Mouse (Mus musculus) midbrain, embryonic 16.5 days (tissue): ENCODE results near the gene Irf7. TPM values are rescaled to one million over a fixed set of nuclear protein-coding genes. Genes with fewer than 3 reads are reported as not detected.

Experiments
- ATAC-seq: fragments of 200-750 bp; cut with Nextera tagmentation; 2 replicates; pipeline ENCODE4 v1.8.0; 2017; ENCODE audit warnings: moderate TSS enrichment
- H3K27ac ChIP-seq: fragments of 300-500 bp; sonication (generic); 2 replicates; pipeline ENCODE4 v1.5.1; 2014; ENCODE audit warnings: mild to moderate bottlenecking, low read length, mixed read lengths
- H3K27me3 ChIP-seq: fragments of 300-500 bp; sonication (generic); 2 replicates; pipeline ENCODE4 v1.6.1; 2014; ENCODE audit warnings: low read depth, low read length, mixed read lengths; ENCODE audit not compliant: control insufficient read depth, insufficient read depth
- H3K36me3 ChIP-seq: fragments of 300-500 bp; sonication (generic); 2 replicates; pipeline ENCODE4 v1.6.1; 2014; ENCODE audit warnings: mild to moderate bottlenecking, low read length, moderate library complexity, mixed read lengths; ENCODE audit not compliant: control insufficient read depth, insufficient read depth
- H3K4me1 ChIP-seq: fragments of 300-500 bp; sonication (generic); 2 replicates; pipeline ENCODE4 v1.6.1; 2014; ENCODE audit warnings: mild to moderate bottlenecking, low read length, mixed read lengths; ENCODE audit not compliant: control insufficient read depth, insufficient read depth
- H3K4me2 ChIP-seq: fragments of 300-500 bp; sonication (generic); 2 replicates; pipeline ENCODE4 v1.6.1; 2014; ENCODE audit warnings: mild to moderate bottlenecking, low read length, mixed read lengths
- H3K4me3 ChIP-seq: fragments of 300-500 bp; sonication (generic); 2 replicates; pipeline ENCODE4 v1.5.1; 2014; ENCODE audit warnings: low read depth, mild to moderate bottlenecking, low read length, moderate library complexity, mixed read lengths
- H3K9ac ChIP-seq: fragments of 300-500 bp; sonication (generic); 2 replicates; pipeline ENCODE4 v1.6.1; 2014; ENCODE audit warnings: low read depth, low read length, mixed read lengths
- H3K9me3 ChIP-seq: fragments of 300-500 bp; sonication (generic); replicated peaks from 2 replicates; pipeline ENCODE4 v1.6.1; 2014; ENCODE audit warnings: mild to moderate bottlenecking, low read length, mixed read lengths; ENCODE audit not compliant: control insufficient read depth, poor library complexity, severe bottlenecking
- WGBS: fragments of 180-500 bp; shearing (Covaris S2); extraction: QIAGEN DNeasy Blood & Tissue Kit; methylation state at CpG from one replicate; pipeline ENCODE4 v1.1.7; 2014; 5-methylcytosine and 5-hydroxymethylcytosine counted together
- polyA plus RNA-seq: library from polyadenylated mRNA; unstranded; fragments of >200 nt; fragmentation: Nextera tagmentation; extraction: Ambion mirVana; gene quantifications from 2 replicates; pipeline ENCODE4 v1.2.1, GENCODE M21; 2015

The Irf7 gene
- polyA plus RNA-seq, 1 experiment from 2014 or later = 1.4 TPM

DNA sequence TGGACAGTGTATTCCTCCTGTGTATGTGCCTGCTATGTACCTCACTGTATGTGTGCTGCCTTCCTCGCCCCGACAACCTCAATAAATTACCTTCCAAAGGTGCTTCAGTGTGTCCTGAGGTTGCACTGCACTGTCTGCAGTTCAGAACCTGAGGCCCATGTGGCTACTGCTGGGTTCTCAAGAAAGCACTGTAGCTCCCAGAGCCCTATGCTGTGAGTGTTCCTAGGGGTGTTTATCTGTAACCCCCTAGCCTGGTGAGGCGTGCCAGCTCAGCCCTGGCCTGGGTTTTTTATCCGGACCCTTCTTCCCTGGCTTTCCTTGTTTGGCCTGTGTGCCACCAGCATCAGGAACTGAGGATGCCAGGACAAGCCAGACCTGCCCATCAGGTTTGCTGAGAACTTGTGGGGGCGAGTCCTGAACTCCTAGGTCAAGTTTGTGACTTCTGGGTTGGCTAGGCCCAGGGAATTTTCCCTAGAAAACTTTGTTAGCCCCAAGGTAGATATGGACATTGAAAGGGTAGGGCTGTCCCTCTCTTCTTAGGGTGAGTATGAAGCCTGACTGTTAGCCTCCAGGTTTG, 47.6 kb downstream of the Irf7 start:
- Histone ChIP-seq H3K27me3 (no peaks in the 10 kb centered on the region), H3K4me1 (peaks cover 23% of the 10 kb centered on the region), H3K27ac (no peak overlapping the region), H3K9ac (no peak overlapping the region), H3K9me3 (no peaks in the 10 kb centered on the region), H3K4me3 (no peak overlapping the region), H3K4me2 (no peak overlapping the region), H3K36me3 (no peaks in the 10 kb centered on the region; the same call in 1 of the 2 replicates)
- WGBS = 94% methylated on average over 5 of the region's 5 CpGs
- no peak for ATAC-seq

DNA sequence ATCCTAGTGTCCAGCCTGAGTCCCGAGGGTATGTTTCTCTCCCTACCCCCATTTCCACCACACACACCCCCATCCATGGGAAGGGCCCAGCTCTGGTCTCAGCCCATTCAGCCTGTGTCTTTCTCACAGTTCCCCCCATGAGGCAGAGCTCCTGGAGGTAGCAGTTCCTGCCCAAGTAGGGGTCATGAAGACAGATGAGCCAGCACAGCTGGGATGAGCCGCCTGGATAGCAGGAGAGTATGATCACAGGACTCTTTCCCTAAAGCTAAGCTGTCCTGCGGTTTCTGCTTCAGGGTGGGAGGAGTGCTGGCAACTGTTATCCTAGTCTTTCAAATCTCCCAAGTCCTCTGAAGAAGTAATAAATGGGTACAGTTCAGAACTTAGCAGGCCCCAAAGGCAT, 48.1 kb downstream of the Irf7 start:
- Histone ChIP-seq H3K4me3 (no peak overlapping the region), H3K27ac (no peak overlapping the region), H3K9me3 (no peaks in the 10 kb centered on the region), H3K4me2 (no peak overlapping the region), H3K9ac (no peak overlapping the region), H3K27me3 (no peaks in the 10 kb centered on the region), H3K36me3 (no peaks in the 10 kb centered on the region; the same call in 1 of the 2 replicates), H3K4me1 (peaks cover 23% of the 10 kb centered on the region)
- 81% methylated on average over 3 of the region's 3 CpGs for WGBS
- ATAC-seq = no peak

DNA sequence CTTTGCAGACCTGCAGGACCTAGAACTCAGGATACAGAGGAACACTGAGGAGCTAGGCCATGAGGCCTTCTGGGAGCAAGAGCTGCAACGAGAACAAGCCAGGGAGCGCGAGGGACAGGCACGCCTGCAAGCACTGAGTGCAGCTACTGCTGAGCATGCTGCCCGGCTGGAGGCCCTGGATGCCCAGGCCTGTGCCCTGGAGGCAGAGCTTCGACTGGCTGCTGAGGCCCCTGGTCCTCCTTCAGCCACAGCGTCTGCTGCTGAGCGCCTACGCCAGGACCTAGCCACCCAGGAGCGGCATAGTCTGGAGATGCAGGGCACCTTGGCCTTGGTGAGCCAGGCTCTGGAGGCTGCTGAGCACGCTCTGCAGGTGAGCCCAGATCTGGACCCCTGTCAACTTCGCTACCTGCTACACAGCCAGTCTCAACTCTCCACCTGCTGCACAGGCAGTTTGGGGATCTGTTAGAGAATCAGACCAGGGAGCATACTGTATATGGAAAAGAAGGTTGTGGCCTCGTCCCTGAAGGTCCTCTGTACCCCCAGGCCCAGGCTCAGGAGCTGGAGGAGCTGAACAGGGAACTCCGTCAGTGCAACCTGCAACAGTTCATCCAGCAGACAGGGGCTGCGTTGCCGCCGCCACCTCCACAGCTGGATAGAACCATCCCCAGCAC, 48.8 kb downstream of the Irf7 start:
- no peak overlapping the region for H3K9ac ChIP-seq
- H3K4me3 ChIP-seq = no peak overlapping the region
- ATAC-seq = no peak
- H3K4me1 ChIP-seq = peaks cover 20% of the 10 kb centered on the region
- no peak overlapping the region for H3K4me2 ChIP-seq
- WGBS = 91% methylated on average over 17 of the region's 17 CpGs
- H3K27me3 ChIP-seq = no peaks in the 10 kb centered on the region
- H3K9me3 ChIP-seq = no peaks in the 10 kb centered on the region
- H3K36me3 ChIP-seq = no peaks in the 10 kb centered on the region; the same call in 1 of the 2 replicates
- H3K27ac ChIP-seq = no peak overlapping the region

DNA sequence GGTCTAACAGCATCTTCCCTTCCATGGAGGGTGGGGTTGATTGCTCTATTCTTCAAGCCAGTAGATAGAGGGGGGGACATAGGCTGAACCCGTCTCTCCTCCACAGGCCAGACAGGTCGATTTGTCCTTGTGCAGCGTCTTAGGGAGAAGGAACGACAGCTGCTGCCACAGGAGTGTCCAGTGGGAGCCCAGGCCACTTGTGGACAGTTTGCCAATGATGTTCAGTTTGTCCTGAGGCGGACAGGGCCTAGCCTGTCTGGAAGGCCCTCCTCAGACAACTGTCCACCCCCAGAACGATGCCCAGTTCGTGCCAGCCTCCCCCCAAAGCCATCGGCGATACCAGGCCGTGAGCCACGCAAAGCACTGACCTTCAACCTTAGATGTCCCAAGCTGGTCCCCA, 49.4 kb downstream of the Irf7 start:
- H3K4me1 ChIP-seq = peaks cover 14% of the 10 kb centered on the region
- no peaks in the 10 kb centered on the region for H3K27me3 ChIP-seq
- H3K27ac ChIP-seq = no peak overlapping the region
- peak overlapping the region; percentile 87 for H3K4me2 ChIP-seq
- 89% methylated on average over 11 of the region's 11 CpGs for WGBS
- no peak for ATAC-seq
- no peak overlapping the region for H3K4me3 ChIP-seq
- H3K9me3 ChIP-seq = no peaks in the 10 kb centered on the region
- no peaks in the 10 kb centered on the region; the same call in 1 of the 2 replicates for H3K36me3 ChIP-seq
- H3K9ac ChIP-seq = no peak overlapping the region

DNA sequence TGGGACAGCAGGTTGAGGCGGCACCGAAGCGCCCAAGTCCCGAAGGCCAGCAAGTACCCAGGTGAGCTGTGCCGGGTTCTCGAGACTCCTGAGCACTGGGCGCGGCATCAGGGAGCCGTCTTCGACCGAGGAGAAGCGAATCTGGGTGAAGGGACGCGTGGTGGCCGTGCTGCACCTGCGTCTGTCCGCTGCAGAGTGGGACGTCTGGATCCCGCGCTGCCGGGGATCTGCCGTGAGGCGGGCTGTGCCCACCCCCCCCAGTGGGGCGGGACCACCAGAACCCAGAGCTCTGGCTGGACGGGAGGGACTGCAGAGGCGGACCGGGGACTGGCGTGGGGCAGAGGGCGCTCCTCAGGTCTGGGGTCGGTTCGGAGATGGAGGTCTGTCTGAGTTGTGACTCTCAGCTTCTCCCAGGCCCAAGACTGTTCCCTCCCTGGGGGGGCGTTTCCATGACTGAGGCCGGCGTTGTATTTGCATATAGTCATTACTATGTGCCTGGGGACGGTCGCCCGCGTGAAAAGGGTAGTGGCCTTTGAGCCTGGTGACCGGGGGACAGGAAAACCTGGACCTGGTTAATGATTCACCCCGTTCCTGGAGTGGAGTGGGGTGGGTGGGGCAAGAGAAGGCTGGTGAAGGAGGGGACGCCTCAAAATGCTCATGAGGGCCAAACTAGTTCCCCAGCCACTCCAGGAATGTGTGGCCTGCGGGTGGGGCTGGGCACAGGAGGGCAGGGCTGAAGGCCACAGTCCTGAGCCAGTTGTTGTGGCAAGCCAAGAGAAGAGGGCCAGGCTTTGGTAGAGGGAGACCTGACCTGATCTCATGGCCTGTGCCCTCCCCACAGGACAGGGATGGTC, 50.2 kb downstream of the Irf7 start:
- Histone ChIP-seq H3K27me3 (no peaks in the 10 kb centered on the region), H3K4me3 (peak overlapping the region; percentile 62), H3K9me3 (no peaks in the 10 kb centered on the region), H3K36me3 (no peaks in the 10 kb centered on the region; the same call in 1 of the 2 replicates), H3K27ac (peak overlapping the region; percentile 30; the same call in 1 of the 2 replicates), H3K4me1 (peaks cover 11% of the 10 kb centered on the region), H3K9ac (peak overlapping the region; percentile 71), H3K4me2 (peak overlapping the region; percentile 87)
- ATAC-seq = peak; percentile 54
- WGBS = under 1% methylated on average over 41 of the region's 42 CpGs

DNA sequence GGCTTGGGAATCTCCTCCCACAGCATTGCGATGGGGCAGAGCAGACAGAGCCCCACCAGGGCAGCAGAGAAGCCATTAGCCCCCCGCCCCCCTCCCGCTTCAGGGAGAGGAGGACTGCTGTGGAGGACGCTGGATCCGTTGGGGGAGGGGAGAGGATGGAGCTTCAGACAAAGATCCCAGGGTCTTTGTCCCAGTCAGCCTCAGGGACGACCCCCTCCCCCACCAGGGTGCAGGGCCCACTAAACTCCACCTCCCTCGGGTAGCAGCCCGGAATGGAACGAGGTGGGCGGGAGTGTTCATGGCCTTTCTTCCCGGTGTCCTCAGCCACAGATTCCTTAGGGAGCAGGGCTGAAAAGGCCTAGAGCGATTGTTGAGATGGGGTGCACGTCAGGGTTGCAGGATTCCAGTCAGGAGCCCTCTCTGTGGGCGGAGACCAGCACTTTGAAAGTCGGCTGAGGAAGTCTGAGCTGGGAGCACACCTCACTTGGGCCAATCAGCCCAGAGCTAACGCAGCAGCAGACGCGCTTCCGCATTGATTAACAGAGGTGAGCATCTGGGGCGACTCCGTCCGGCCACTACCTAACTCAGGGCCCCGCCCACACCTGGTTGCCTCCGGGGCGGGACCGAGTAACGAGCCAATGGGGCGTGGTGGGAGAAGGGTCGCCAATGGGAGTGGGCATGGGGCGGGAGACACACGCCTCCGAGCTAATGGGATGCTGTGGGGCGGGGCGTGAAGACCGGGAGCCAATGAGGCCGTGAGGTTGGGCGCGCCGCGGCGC, 51.0 kb downstream of the Irf7 start, which contains the start of gene Rassf7:
Gene Rassf7 (plus strand): TSS at position 760 of the 779 bp plus-strand sequence.
- Histone ChIP-seq H3K27ac (peak within 1 kb of the TSS; percentile 60), H3K4me2 (peak within 1 kb of the TSS; percentile 87), H3K9ac (peak within 1 kb of the TSS; percentile 71), H3K4me3 (peak within 1 kb of the TSS; percentile 62), H3K36me3 (no peaks in the 10 kb centered on the region; the same call in 1 of the 2 replicates), H3K4me1 (peaks cover 11% of the 10 kb centered on the region), H3K27me3 (no peaks in the 10 kb centered on the region), H3K9me3 (no peaks in the 10 kb centered on the region)
- WGBS = under 1% methylated on average over 41 of the region's 41 CpGs
- ATAC-seq = peak; percentile 95

DNA sequence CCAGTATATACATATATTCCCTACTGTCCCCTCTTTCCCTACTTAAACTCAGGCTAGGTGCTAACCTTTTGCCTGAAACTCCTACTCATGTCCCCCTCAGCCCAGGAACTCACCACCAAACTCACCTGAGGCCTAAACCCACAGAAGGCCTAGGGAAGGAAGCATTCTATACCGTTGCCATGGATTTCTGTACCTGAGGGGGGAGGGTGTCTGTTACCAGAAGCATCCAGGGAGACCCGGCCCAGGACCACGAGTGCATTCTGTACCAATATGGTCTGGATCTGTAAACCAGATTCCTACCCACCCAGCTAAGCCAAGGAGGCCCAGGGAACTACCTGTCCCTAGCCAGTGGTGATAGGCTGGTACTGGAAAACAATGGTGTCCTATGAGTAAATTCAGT, 52.0 kb downstream of the Irf7 start:
- Histone ChIP-seq H3K4me3 (no peak overlapping the region), H3K36me3 (no peaks in the 10 kb centered on the region; the same call in 1 of the 2 replicates), H3K4me2 (no peak overlapping the region), H3K27ac (no peak overlapping the region), H3K4me1 (peaks cover 11% of the 10 kb centered on the region), H3K9ac (no peak overlapping the region), H3K27me3 (no peaks in the 10 kb centered on the region), H3K9me3 (no peaks in the 10 kb centered on the region)
- ATAC-seq = no peak
- 84% methylated on average over 3 of the region's 3 CpGs for WGBS

DNA sequence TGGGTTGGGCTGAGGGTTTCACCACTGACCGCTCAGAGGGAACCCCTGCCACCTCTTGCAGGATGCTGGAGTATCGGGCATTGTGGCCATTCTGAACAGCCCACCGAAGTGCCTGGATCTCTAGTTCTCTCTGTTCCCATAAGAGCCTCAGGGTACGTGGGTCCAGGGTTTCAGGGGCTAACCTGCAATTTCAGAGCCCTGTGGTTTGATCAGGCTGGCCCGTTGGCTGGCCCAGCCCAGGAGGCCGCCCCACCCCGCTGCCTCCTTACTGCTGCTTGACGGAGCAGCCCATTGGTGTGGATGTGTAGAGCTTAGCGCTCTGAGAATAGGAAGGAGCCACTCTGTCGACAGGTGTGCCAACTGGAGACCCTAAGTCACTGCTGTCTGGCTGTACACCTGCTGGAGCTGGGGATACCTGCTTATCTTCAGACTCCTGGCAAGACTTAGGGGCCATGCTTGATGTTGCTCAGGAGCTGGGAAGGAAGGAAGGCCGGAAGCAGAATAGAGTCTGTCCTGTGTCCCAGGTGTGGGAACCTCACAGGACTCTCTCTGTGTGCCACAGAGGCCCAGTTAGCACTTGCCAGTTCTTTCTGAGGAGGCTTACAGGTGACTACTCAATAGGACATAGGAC, 52.6 kb downstream of the Irf7 start, which contains the start of gene Lmntd2:
Gene Lmntd2 (minus strand): TSS at position 476 of the 631 bp plus-strand sequence.
- Histone ChIP-seq H3K9me3 (no peaks in the 10 kb centered on the region), H3K36me3 (no peaks in the 10 kb centered on the region; the same call in 1 of the 2 replicates), H3K4me3 (peak within 1 kb of the TSS; percentile 62), H3K4me1 (peaks cover 11% of the 10 kb centered on the region), H3K4me2 (peak within 1 kb of the TSS; percentile 87), H3K27ac (peak within 1 kb of the TSS; percentile 60), H3K27me3 (no peaks in the 10 kb centered on the region), H3K9ac (peak within 1 kb of the TSS; percentile 71)
- ATAC-seq = no peak
- WGBS = 92% methylated on average over 11 of the region's 11 CpGs
